Mouse (Mus musculus): ENCODE measurements around the gene Nr1d1.

DNA sequence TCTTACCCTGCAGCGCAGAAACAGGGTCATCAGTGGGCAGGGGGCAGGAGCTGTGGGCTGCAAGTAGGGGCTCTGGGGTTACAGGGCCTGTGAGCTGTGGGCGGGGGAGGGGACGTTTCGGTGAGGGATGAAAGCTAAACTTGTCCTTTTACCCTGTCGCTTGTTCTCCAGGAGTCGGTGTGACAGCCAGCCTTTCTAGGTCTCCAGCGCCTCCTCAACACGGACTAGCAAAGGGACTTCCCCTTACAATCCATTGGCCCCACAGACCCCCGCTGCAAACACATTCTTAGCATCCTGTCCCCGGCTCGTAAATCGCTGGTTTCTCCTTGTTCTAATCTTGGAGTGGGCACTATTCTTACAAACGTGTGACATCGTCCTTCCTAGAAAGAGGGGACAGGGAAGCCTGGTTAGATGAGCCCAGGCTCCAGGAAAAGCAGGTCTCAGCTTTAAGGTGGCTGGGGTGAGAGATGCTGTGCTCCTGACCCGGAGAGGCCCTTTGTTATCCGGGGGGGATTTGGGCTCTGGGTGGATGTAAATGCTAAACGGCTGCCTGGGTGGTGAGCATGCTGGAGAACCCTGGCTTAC, 7.6 kb upstream of the Nr1d1 start:
- TF ChIP-seq CTCF (IDR thresholded peaks at IDR 0.05; ENCODE audit: low read depth, low read length) (no peak), POLR2A (IDR thresholded peaks at IDR 0.05; ENCODE audit: insufficient read depth, low read length) (no peak)
